Mouse (Mus musculus) gastrocnemius, adult 18-20 months (tissue): ENCODE measurements at regions not wholly inside any gene's neighbourhood (a gene's known extent, or its start where the extent isn't known, plus 50 kb on each side); places are given as distances from the start of the nearest gene placed in this dataset.
"Not testable (repeated sequence)": the region's sequence is repeated elsewhere in the genome, so short reads cannot be mapped to it uniquely, and the experiment has no call there.

Experiments
- DNase-seq: peaks from one replicate; pipeline ENCODE4 v3.0.0; 2021; ENCODE audit warnings: low spot score

GRCm38 (mm10) chr10:85731163-85731562 lies 98.1 kb upstream of the Pwp1 start:
- not testable (repeated sequence) for DNase-seq

GRCm38 (mm10) chr10:85731796-85732388 lies 97.4 kb upstream of the Pwp1 start:
- DNase-seq, result not testable (repeated sequence)

DNA sequence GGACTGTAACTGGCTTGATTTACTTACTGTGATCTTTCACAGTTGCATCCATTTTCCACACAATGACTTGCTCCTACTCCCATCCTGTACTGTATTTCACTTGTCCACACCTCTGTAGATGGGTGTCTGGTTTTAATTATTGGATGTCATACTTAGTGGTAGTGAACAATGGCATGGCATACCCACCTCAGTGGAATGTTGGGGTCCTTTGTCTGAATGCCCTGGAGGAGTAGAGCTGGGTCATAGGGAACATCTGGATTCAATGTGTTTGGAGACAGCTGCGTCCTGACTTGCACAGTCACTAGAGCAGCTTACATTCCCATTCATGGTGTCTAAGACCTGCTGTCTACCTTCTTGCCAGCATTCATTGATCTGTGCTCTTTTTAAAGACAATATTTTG lies 91.5 kb upstream of the Pwp1 start:
- DNase-seq, result no peak

- DNase-seq, result no peak
Observed at GRCm38 (mm10) chr10:85739008-85739407, 90.3 kb upstream of the Pwp1 start.

DNA sequence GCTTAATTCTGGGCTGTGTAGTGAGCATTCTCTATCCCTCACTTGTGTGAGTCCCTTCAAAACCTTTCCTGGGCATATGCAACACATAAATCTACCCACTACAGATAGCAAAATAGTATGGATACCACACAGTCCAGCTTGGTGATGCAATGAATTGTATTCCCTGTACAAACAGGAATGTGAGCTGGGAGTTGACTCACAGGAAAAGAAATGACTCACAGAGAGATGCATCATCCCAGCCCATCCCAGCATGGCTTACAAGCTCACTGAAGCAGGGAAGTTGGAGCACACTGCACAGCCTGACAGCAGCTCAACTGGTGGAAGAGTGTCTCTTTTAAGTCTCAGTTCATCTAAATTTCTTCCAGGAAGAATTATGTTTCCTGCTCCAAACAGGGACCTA lies 89.7 kb upstream of the Pwp1 start:
- DNase-seq, result peak; percentile 2

DNA sequence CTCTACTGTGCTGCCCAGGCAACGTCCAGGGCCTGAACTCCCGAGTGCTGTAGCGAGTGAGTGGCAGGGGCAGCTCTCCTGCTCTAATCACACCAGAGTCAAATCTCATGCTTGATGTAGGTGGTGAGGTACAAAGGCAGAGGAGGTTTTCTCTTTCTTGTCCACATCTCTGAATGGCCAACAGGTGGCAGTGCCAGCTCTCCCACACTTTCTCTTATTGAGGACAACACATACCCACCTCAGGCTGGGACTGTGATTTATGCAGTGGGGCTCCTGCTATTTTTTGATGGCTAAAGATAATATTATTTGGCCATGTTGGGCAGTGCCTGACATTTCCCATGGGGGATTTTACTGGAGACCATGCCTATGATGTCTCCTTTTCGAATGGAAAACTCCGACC lies 87.3 kb upstream of the Pwp1 start:
- DNase-seq, result no peak

DNA sequence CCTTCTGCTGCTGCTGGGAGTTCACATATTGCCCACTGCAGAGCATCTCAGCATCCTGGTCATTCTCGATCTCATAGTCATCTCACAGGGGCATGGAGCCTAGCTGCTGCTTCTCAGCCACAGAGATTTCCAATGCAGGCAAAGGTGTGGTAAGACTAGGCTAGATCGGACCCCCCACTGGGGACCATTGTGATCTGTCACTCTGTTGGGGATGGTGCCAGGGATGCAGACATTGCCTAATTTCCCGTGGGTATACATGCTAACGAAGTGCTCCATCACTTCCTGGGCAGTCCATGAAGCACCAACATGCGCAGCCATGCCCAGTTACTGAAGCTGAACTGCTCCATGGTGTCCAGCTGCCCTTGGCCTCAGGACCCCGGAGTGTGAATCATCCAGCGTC lies 83.9 kb upstream of the Pwp1 start:
- not testable (repeated sequence) for DNase-seq

- DNase-seq, result not testable (repeated sequence)
Observed at GRCm38 (mm10) chr10:85745818-85746217, 83.5 kb upstream of the Pwp1 start.

DNA sequence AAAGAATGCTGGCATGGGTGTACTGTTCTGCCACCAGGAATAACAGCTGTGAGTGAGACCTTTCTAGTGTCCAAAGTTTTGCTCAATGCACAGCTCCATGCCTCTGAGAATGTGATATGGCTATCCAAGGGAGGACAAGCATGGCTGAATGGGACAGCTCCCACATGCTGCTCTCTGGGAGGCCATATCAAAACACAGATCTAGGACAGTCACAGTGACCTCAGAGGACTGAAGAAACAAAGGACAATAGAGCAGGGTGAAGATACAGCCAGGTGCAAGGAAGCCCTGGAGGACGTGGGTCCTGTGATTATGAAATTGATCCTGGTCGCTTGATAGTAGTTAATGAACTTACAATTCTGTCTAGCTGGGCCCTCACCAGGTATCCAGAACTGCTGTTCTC lies 79.7 kb upstream of the Pwp1 start:
- not testable (repeated sequence) for DNase-seq

GRCm38 (mm10) chr10:85775035-85775434 lies 54.3 kb upstream of the Pwp1 start:
- DNase-seq, result no peak
